Mouse (Mus musculus) adrenal gland, postnatal 25 days (tissue): Measurements from ENCODE around the gene Olfr1564. TPM values are rescaled to one million over a fixed set of nuclear protein-coding genes. Genes with fewer than 3 reads are reported as not detected.
"Not testable (repeated sequence)": the region's sequence is repeated elsewhere in the genome, so short reads cannot be mapped to it uniquely, and the experiment has no call there.

Experiments used
- DNase-seq: peaks from one replicate; pipeline ENCODE4 v3.0.0; 2021; ENCODE audit warnings: mixed read lengths
- long read RNA-seq: library from polyadenylated mRNA; stranded (forward); transcript quantifications from one replicate; pipeline ENCODE4 v2.0.0, GENCODE M21; 2021
- total RNA-seq: library from RNA; stranded (reverse); gene quantifications from 2 replicates; pipeline ENCODE4 v1.2.3, GENCODE M21; 2021

Olfr1564 gene
- 0.18 TPM in 1 of 2 replicates, not detected in the other for total RNA-seq
- long read RNA-seq, result 0 reads

DNA sequence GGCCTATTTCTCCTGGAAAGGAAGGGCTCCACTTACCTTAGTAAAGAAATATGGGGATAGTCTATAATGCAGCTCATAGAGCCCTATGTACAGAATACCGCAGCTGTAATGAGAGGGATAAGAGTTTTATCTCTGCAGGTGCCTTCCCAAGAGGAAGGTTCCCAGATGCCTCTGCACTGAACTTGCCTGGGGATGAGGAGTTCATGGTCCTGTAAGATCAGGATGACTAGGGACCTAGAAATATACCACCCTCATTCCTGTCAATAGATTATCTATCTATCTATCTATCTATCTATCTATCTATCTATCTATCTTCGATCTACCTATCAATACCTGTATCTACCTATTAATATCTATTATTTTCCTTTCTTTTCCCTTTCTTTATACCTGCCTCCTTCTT is at the start of gene Olfr1564:
TSS of gene Olfr1564 (minus strand) at position 101 of the 400 bp plus-strand sequence.
- no peak for DNase-seq

DNA sequence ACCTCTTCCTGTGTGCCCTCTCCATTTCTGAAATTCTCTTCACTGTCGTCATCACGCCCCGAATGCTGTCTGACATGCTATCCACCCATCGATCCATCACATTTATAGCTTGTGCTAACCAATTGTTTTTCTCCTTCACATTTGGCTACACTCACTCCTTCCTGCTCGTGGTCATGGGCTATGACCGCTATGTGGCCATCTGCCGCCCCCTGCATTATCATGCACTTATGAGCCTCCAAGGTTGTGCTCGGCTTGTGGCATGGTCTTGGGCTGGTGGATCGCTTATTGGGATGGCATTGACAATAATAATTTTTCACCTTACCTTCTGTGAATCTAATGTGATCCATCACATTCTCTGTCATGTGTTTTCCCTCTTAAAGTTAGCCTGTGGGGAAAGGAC is 47.4 kb upstream of the Olfr1564 start:
- no peak for DNase-seq

DNA sequence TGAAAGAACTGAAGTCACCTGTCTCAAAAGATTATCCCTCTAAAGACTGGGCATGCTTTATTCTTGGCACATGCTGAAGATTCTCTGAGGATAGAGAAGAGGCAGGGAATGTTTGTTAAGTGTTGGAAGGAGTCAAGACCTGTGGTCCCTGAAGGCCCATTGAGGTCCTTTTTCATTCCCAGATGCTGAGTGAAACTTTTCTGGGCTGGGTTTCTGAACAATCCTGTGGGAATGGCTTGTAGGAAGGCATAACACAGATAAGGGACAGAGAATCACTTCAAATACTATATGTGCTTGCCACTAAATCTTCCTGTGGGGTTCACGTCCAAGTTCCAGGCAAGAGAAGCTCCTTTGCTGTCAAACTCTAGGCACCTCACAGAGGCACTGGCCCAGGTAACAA is 42.9 kb upstream of the Olfr1564 start, which contains the start of gene Olfr63:
TSS of gene Olfr63 (plus strand) at position 301 of the 400 bp plus-strand sequence.
- no peak for DNase-seq

GRCm38 (mm10) chr17:33255319-33255657 is 33.8 kb upstream of the Olfr1564 start:
- DNase-seq, result not testable (repeated sequence)

GRCm38 (mm10) chr17:33254530-33255318 is 33.2 kb upstream of the Olfr1564 start, which contains the start of gene Zfp955a:
Gene Zfp955a, minus strand, starts transcription at chr17:33255145.
- DNase-seq, result not testable (repeated sequence)

DNA sequence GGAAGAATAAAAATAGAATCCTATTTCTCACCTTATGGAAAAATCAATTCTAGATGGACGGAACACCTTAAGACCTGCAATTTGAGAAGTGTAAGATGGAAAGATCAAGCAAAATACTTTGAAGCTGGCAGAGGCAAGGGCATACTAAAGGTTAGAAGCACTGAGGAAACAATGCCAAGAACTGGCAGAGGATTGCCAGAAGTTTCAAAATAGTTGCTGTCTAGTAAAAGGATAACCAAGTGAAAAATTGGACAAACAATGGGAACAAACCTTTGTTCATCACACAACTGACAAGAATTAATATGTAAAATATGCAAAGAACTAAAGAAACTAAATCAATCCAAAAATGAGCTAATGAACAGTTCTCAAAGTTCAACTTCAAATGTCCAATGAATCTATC is 15.2 kb upstream of the Olfr1564 start:
- DNase-seq, result not testable (repeated sequence)

- not testable (repeated sequence) for DNase-seq
Observed at GRCm38 (mm10) chr17:33191002-33191401, 30.5 kb downstream of the Olfr1564 start, which contains the start of gene Olfr239. Gene Olfr239, plus strand, starts transcription at chr17:33191302.

GRCm38 (mm10) chr17:33168147-33168546 is 53.3 kb downstream of the Olfr1564 start, which contains the start of gene Olfr55:
Gene Olfr55, plus strand, starts transcription at chr17:33168447.
- not testable (repeated sequence) for DNase-seq

Other genes with a start within 250 kb of the Olfr1564 start
- gene Zfp952, start 228.6 kb downstream of the Olfr1564 start, total RNA-seq, result 10.6 and 10.8 TPM in 2 replicates
- gene Zfp763, start 188.3 kb downstream of the Olfr1564 start, total RNA-seq, result 6.0 and 11.8 TPM in 2 replicates
- not detected in 2 replicates for gene 4921501E09Rik, start 153.6 kb downstream of the Olfr1564 start, total RNA-seq
- gene Zfp563, start 132.4 kb downstream of the Olfr1564 start, total RNA-seq, result 12.0 and 12.6 TPM in 2 replicates
- not detected in 2 replicates for gene Morc2b, start 82.0 kb downstream of the Olfr1564 start, total RNA-seq
- gene Olfr55, start 53.2 kb downstream of the Olfr1564 start, total RNA-seq, result not detected in 2 replicates
- gene Olfr239, start 30.4 kb downstream of the Olfr1564 start, total RNA-seq, result not detected in 2 replicates
- 12.0 and 12.1 TPM in 2 replicates for gene Zfp955a, start 33.5 kb upstream of the Olfr1564 start, total RNA-seq
- not detected in 2 replicates for gene Olfr63, start 43.0 kb upstream of the Olfr1564 start, total RNA-seq
- gene Zfp955b, start 67.9 kb upstream of the Olfr1564 start, total RNA-seq, result 16.9 and 17.9 TPM in 2 replicates
- gene Zfp81, start 137.2 kb upstream of the Olfr1564 start, total RNA-seq, result 8.2 and 11.7 TPM in 2 replicates
- gene Zfp101, start 173.0 kb upstream of the Olfr1564 start, total RNA-seq, result 9.0 and 9.4 TPM in 2 replicates
- not detected in 2 replicates for gene Actl9, start 211.2 kb upstream of the Olfr1564 start, total RNA-seq